Mouse (Mus musculus): ENCODE measurements around the gene Cytl1. TPM values are rescaled to one million over a fixed set of nuclear protein-coding genes. Genes with fewer than 3 reads are reported as not detected.

Cytl1 gene
- polyA plus RNA-seq, 1 experiment, result 1.2 TPM

GRCm38 (mm10) chr5:37752027-37752967, 17.0 kb downstream of the Cytl1 start:
- no peaks in the 10 kb centered on the region for H3K4me1 ChIP-seq (ENCODE audit: control insufficient read depth, insufficient read depth, low read length)
- TF ChIP-seq CTCF (IDR thresholded peaks at IDR 0.05; ENCODE audit: borderline replicate concordance, insufficient read depth, low read depth, low read length) (peak; percentile 92), POLR2A (IDR thresholded peaks at IDR 0.05; ENCODE audit: borderline replicate concordance, insufficient read depth, low read length) (no peak)
- WGBS, result 62% methylated on average over 8 of the region's 8 CpGs

GRCm38 (mm10) chr5:37753366-37753765, 18.0 kb downstream of the Cytl1 start:
- no peak overlapping the region for H3K27ac ChIP-seq (ENCODE audit: insufficient read depth, low read length)
- WGBS, result 57% methylated on average over 7 of the region's 7 CpGs
- H3K27me3 ChIP-seq (ENCODE audit: control insufficient read depth, insufficient read depth, low read length), result no peaks in the 10 kb centered on the region
- no peak overlapping the region for H3K4me3 ChIP-seq (replicated peaks; ENCODE audit: insufficient read depth, low read depth, low read length)
- TF ChIP-seq CTCF (IDR thresholded peaks at IDR 0.05; ENCODE audit: borderline replicate concordance, insufficient read depth, low read depth, low read length), result no peak
- TF ChIP-seq POLR2A (IDR thresholded peaks at IDR 0.05; ENCODE audit: borderline replicate concordance, insufficient read depth, low read length), result no peak
- no peak for DNase-seq
- no peaks in the 10 kb centered on the region for H3K4me1 ChIP-seq (ENCODE audit: control insufficient read depth, insufficient read depth, low read length)

More at GRCm38 (mm10) chr5:37752027-37752967, 17.0 kb downstream of the Cytl1 start:
- no peak overlapping the region for H3K27ac ChIP-seq (ENCODE audit: insufficient read depth, low read length)
- DNase-seq, result peak; percentile 58 to 62
- no peak overlapping the region for H3K4me3 ChIP-seq (replicated peaks; ENCODE audit: insufficient read depth, low read depth, low read length)
- no peaks in the 10 kb centered on the region for H3K27me3 ChIP-seq (ENCODE audit: control insufficient read depth, insufficient read depth, low read length)

GRCm38 (mm10) chr5:37762046-37762445, 26.7 kb downstream of the Cytl1 start:
- no peak for DNase-seq
- Histone ChIP-seq H3K4me1 (ENCODE audit: control insufficient read depth, insufficient read depth, low read length) (no peaks in the 10 kb centered on the region), H3K4me3 (replicated peaks; ENCODE audit: insufficient read depth, low read depth, low read length) (no peak overlapping the region), H3K27me3 (ENCODE audit: control insufficient read depth, insufficient read depth, low read length) (no peaks in the 10 kb centered on the region), H3K27ac (ENCODE audit: insufficient read depth, low read length) (no peak overlapping the region)
- TF ChIP-seq CTCF (IDR thresholded peaks at IDR 0.05; ENCODE audit: borderline replicate concordance, insufficient read depth, low read depth, low read length), result no peak
- TF ChIP-seq POLR2A (IDR thresholded peaks at IDR 0.05; ENCODE audit: borderline replicate concordance, insufficient read depth, low read length), result no peak
- WGBS, result 81% methylated on average over 3 of the region's 3 CpGs

GRCm38 (mm10) chr5:37765851-37766250, 30.5 kb downstream of the Cytl1 start:
- 24% methylated on average over 8 of the region's 8 CpGs for WGBS
- TF ChIP-seq CTCF (IDR thresholded peaks at IDR 0.05; ENCODE audit: borderline replicate concordance, insufficient read depth, low read depth, low read length) (no peak), POLR2A (IDR thresholded peaks at IDR 0.05; ENCODE audit: borderline replicate concordance, insufficient read depth, low read length) (no peak)
- H3K4me3 ChIP-seq (replicated peaks; ENCODE audit: insufficient read depth, low read depth, low read length), result no peak overlapping the region
- H3K27ac ChIP-seq (ENCODE audit: insufficient read depth, low read length), result no peak overlapping the region
- H3K27me3 ChIP-seq (ENCODE audit: control insufficient read depth, insufficient read depth, low read length), result no peaks in the 10 kb centered on the region
- no peaks in the 10 kb centered on the region; the same call in 1 of the 2 replicates for H3K4me1 ChIP-seq (ENCODE audit: control insufficient read depth, insufficient read depth, low read length)
- no peak for DNase-seq

- WGBS, result 78% methylated on average over 5 of the region's 5 CpGs
Measured at GRCm38 (mm10) chr5:37767231-37767630, 31.9 kb downstream of the Cytl1 start.

GRCm38 (mm10) chr5:37769031-37769430, 33.7 kb downstream of the Cytl1 start:
- TF ChIP-seq POLR2A (IDR thresholded peaks at IDR 0.05; ENCODE audit: borderline replicate concordance, insufficient read depth, low read length) (no peak), CTCF (IDR thresholded peaks at IDR 0.05; ENCODE audit: borderline replicate concordance, insufficient read depth, low read depth, low read length) (no peak)
- peak; percentile 23 to 44 for DNase-seq

More at GRCm38 (mm10) chr5:37767231-37767630, 31.9 kb downstream of the Cytl1 start:
- no peaks in the 10 kb centered on the region for H3K27me3 ChIP-seq (ENCODE audit: control insufficient read depth, insufficient read depth, low read length)
- no peak overlapping the region for H3K27ac ChIP-seq (ENCODE audit: insufficient read depth, low read length)
- DNase-seq, result no peak
- no peak overlapping the region for H3K4me3 ChIP-seq (replicated peaks; ENCODE audit: insufficient read depth, low read depth, low read length)
- no peaks in the 10 kb centered on the region; the same call in 1 of the 2 replicates for H3K4me1 ChIP-seq (ENCODE audit: control insufficient read depth, insufficient read depth, low read length)
- no peak for TF ChIP-seq CTCF (IDR thresholded peaks at IDR 0.05; ENCODE audit: borderline replicate concordance, insufficient read depth, low read depth, low read length)
- no peak for TF ChIP-seq POLR2A (IDR thresholded peaks at IDR 0.05; ENCODE audit: borderline replicate concordance, insufficient read depth, low read length)

GRCm38 (mm10) chr5:37770870-37771269, 35.6 kb downstream of the Cytl1 start:
- Histone ChIP-seq H3K4me1 (ENCODE audit: control insufficient read depth, insufficient read depth, low read length) (no peaks in the 10 kb centered on the region; the same call in 1 of the 2 replicates), H3K27ac (ENCODE audit: insufficient read depth, low read length) (no peak overlapping the region), H3K4me3 (replicated peaks; ENCODE audit: insufficient read depth, low read depth, low read length) (no peak overlapping the region), H3K27me3 (ENCODE audit: control insufficient read depth, insufficient read depth, low read length) (no peaks in the 10 kb centered on the region)
- DNase-seq, result no peak
- TF ChIP-seq POLR2A (IDR thresholded peaks at IDR 0.05; ENCODE audit: borderline replicate concordance, insufficient read depth, low read length) (no peak), CTCF (IDR thresholded peaks at IDR 0.05; ENCODE audit: borderline replicate concordance, insufficient read depth, low read depth, low read length) (no peak)
- 81% methylated on average over 6 of the region's 6 CpGs for WGBS

More at GRCm38 (mm10) chr5:37769031-37769430, 33.7 kb downstream of the Cytl1 start:
- H3K4me3 ChIP-seq (replicated peaks; ENCODE audit: insufficient read depth, low read depth, low read length), result no peak overlapping the region
- no peaks in the 10 kb centered on the region for H3K27me3 ChIP-seq (ENCODE audit: control insufficient read depth, insufficient read depth, low read length)
- 5% methylated on average over 5 of the region's 5 CpGs for WGBS
- H3K4me1 ChIP-seq (ENCODE audit: control insufficient read depth, insufficient read depth, low read length), result no peaks in the 10 kb centered on the region; the same call in 1 of the 2 replicates
- H3K27ac ChIP-seq (ENCODE audit: insufficient read depth, low read length), result no peak overlapping the region
